Mouse (Mus musculus) liver, embryonic 11.5 days (tissue): ENCODE measurements around the gene Slc35d1. TPM values are rescaled to one million over a fixed set of nuclear protein-coding genes. Genes with fewer than 3 reads are reported as not detected.

Experiments
- ATAC-seq: fragments of 200-750 bp; cut with Nextera tagmentation; replicated peaks from 2 replicates; pipeline ENCODE4 v1.8.0; 2017; ENCODE audit warnings: moderate number of reproducible peaks, mild to moderate bottlenecking, moderate TSS enrichment, moderate library complexity; ENCODE audit not compliant: low FRiP score
- DNase-seq: peaks from one replicate; pipeline ENCODE4 v3.0.0-alpha.2; 2017; ENCODE audit warnings: low spot score
- H3K27ac ChIP-seq: fragments of 300-500 bp; sonication (generic); 2 replicates; pipeline ENCODE4 v1.5.1; 2014; ENCODE audit warnings: mild to moderate bottlenecking, low read depth, low read length, control low read depth
- H3K27me3 ChIP-seq: fragments of 300-500 bp; sonication (generic); replicated peaks from 2 replicates; pipeline ENCODE4 v1.6.1; 2014; ENCODE audit warnings: low read length, mixed read lengths; ENCODE audit not compliant: control insufficient read depth, insufficient read depth
- H3K36me3 ChIP-seq: fragments of 300-500 bp; sonication (generic); 2 replicates; pipeline ENCODE4 v1.6.1; 2014; ENCODE audit warnings: mild to moderate bottlenecking, low read length, moderate library complexity, mixed read lengths; ENCODE audit not compliant: control insufficient read depth, insufficient read depth
- H3K4me1 ChIP-seq: fragments of 300-500 bp; sonication (generic); replicated peaks from 2 replicates; pipeline ENCODE4 v1.6.1; 2014; ENCODE audit warnings: low read length, mixed read lengths; ENCODE audit not compliant: control insufficient read depth, insufficient read depth
- H3K4me2 ChIP-seq: fragments of 300-500 bp; sonication (generic); 2 replicates; pipeline ENCODE4 v1.6.1; 2014; ENCODE audit warnings: mild to moderate bottlenecking, control low read depth, moderate library complexity
- H3K4me3 ChIP-seq: fragments of 300-500 bp; sonication (generic); 2 replicates; pipeline ENCODE4 v1.5.1; 2014; ENCODE audit warnings: low read depth, low read length, control low read depth
- H3K9ac ChIP-seq: fragments of 300-500 bp; sonication (generic); 2 replicates; pipeline ENCODE4 v1.6.1; 2014; ENCODE audit warnings: low read depth, low read length, control low read depth
- H3K9me3 ChIP-seq: fragments of 300-500 bp; sonication (generic); 2 replicates; pipeline ENCODE4 v1.6.1; 2016; ENCODE audit warnings: low read length, inconsistent platforms, mixed read lengths; ENCODE audit not compliant: control insufficient read depth
- WGBS: fragments of 180-500 bp; shearing (Covaris S2); extraction: QIAGEN DNeasy Blood & Tissue Kit; methylation state at CpG from one replicate; pipeline ENCODE4 v1.1.7; 2014; 5-methylcytosine and 5-hydroxymethylcytosine counted together
- polyA plus RNA-seq: library from polyadenylated mRNA; unstranded; fragments of >200 nt; fragmentation: Nextera tagmentation; extraction: Ambion mirVana; gene quantifications from 2 replicates; pipeline ENCODE4 v1.2.1, GENCODE M21; 2014

The Slc35d1 gene
- polyA plus RNA-seq, 1 experiment from 2014 or later = 15.4 TPM

- no peaks in the 10 kb centered on the region for H3K36me3 ChIP-seq
- no peak overlapping the region for H3K27ac ChIP-seq
- no peak for ATAC-seq
- WGBS = 69% methylated on average over 2 of the region's 2 CpGs
- no peak overlapping the region for H3K4me2 ChIP-seq
- H3K9me3 ChIP-seq = no peaks in the 10 kb centered on the region; the same call in 1 of the 2 replicates
- H3K4me3 ChIP-seq = no peak overlapping the region
- H3K4me1 ChIP-seq = no peaks in the 10 kb centered on the region
- H3K9ac ChIP-seq = no peak overlapping the region
- DNase-seq = no peak
- H3K27me3 ChIP-seq = no peaks in the 10 kb centered on the region
Measured at GRCm38 (mm10) chr4:103232156-103232555, 17.2 kb upstream of the Slc35d1 start.

GRCm38 (mm10) chr4:103222854-103223253 lies 7.9 kb upstream of the Slc35d1 start:
- ATAC-seq (peak; percentile 31; the same call in 1 of the 2 replicates), DNase-seq (no peak)
- Histone ChIP-seq H3K27ac (no peak overlapping the region), H3K4me2 (peak overlapping the region; percentile 18; the same call in 1 of the 2 replicates), H3K4me1 (peaks cover 4% of the 10 kb centered on the region), H3K4me3 (no peak overlapping the region), H3K27me3 (no peaks in the 10 kb centered on the region), H3K9ac (no peak overlapping the region), H3K36me3 (no peaks in the 10 kb centered on the region), H3K9me3 (no peaks in the 10 kb centered on the region)
- WGBS = 30% methylated on average over 9 of the region's 9 CpGs

- peaks cover 4% of the 10 kb centered on the region for H3K4me1 ChIP-seq
- H3K9ac ChIP-seq = no peak overlapping the region
- DNase-seq = no peak
- no peaks in the 10 kb centered on the region for H3K9me3 ChIP-seq
- no peaks in the 10 kb centered on the region for H3K27me3 ChIP-seq
- H3K27ac ChIP-seq = no peak overlapping the region
- no peak for ATAC-seq
- 60% methylated on average over 6 of the region's 6 CpGs for WGBS
- H3K4me2 ChIP-seq = no peak overlapping the region
- no peak overlapping the region for H3K4me3 ChIP-seq
- no peaks in the 10 kb centered on the region for H3K36me3 ChIP-seq
Measured at GRCm38 (mm10) chr4:103221789-103222188, 6.8 kb upstream of the Slc35d1 start.

GRCm38 (mm10) chr4:103219011-103219410 lies 4.0 kb upstream of the Slc35d1 start:
- 71% methylated on average over 5 of the region's 5 CpGs for WGBS
- H3K4me3 ChIP-seq = no peak overlapping the region
- no peaks in the 10 kb centered on the region for H3K9me3 ChIP-seq
- no peaks in the 10 kb centered on the region for H3K27me3 ChIP-seq
- peaks cover 4% of the 10 kb centered on the region for H3K4me1 ChIP-seq
- no peak for ATAC-seq
- H3K36me3 ChIP-seq = no peaks in the 10 kb centered on the region
- H3K9ac ChIP-seq = no peak overlapping the region
- H3K27ac ChIP-seq = no peak overlapping the region
- no peak overlapping the region for H3K4me2 ChIP-seq
- DNase-seq = no peak

GRCm38 (mm10) chr4:103216046-103216445 lies 1.1 kb upstream of the Slc35d1 start:
- Histone ChIP-seq H3K36me3 (no peaks in the 10 kb centered on the region; the same call in 1 of the 2 replicates), H3K4me2 (peak overlapping the region; percentile 85; the same call in 1 of the 2 replicates), H3K27me3 (no peaks in the 10 kb centered on the region), H3K4me1 (0 out of 2 replicates have a peak, but pooled peaks cover 4% of the 10 kb centered on the region), H3K9me3 (no peaks in the 10 kb centered on the region), H3K4me3 (no peak overlapping the region), H3K27ac (peak overlapping the region; percentile 96; the same call in 1 of the 2 replicates), H3K9ac (no peak overlapping the region)
- 72% methylated on average over 6 of the region's 6 CpGs for WGBS
- DNase-seq (no peak), ATAC-seq (no peak)

- Histone ChIP-seq H3K4me2 (peak overlapping the region; percentile 85), H3K9ac (peak overlapping the region; percentile 99), H3K27ac (peak overlapping the region; percentile 96), H3K36me3 (no peaks in the 10 kb centered on the region; the same call in 1 of the 2 replicates), H3K4me3 (peak overlapping the region; percentile 92), H3K27me3 (no peaks in the 10 kb centered on the region), H3K4me1 (0 out of 2 replicates have a peak, but pooled peaks cover 4% of the 10 kb centered on the region), H3K9me3 (no peaks in the 10 kb centered on the region)
- ATAC-seq (peak; percentile 64), DNase-seq (peak; percentile 79)
- under 1% methylated on average over 48 of the region's 48 CpGs for WGBS
Measured at GRCm38 (mm10) chr4:103214498-103214924, 453 bp downstream of the Slc35d1 start.

GRCm38 (mm10) chr4:103213859-103214497 lies 986 bp downstream of the Slc35d1 start:
- Histone ChIP-seq H3K36me3 (no peaks in the 10 kb centered on the region; the same call in 1 of the 2 replicates), H3K4me1 (0 out of 2 replicates have a peak, but pooled peaks cover 4% of the 10 kb centered on the region), H3K27me3 (no peaks in the 10 kb centered on the region), H3K9ac (peak overlapping the region; percentile 99), H3K4me2 (peak overlapping the region; percentile 85), H3K9me3 (no peaks in the 10 kb centered on the region), H3K4me3 (peak overlapping the region; percentile 92), H3K27ac (peak overlapping the region; percentile 96)
- WGBS = 4% methylated on average over 30 of the region's 30 CpGs
- DNase-seq (peak; percentile 36), ATAC-seq (no peak)

- Histone ChIP-seq H3K36me3 (peaks cover 4% of the 10 kb centered on the region), H3K9ac (no peak overlapping the region), H3K27ac (no peak overlapping the region), H3K4me2 (no peak overlapping the region), H3K4me1 (0 out of 2 replicates have a peak, but pooled peaks cover 3% of the 10 kb centered on the region), H3K9me3 (no peaks in the 10 kb centered on the region), H3K27me3 (no peaks in the 10 kb centered on the region), H3K4me3 (no peak overlapping the region)
- ATAC-seq (no peak), DNase-seq (no peak)
- WGBS = 82% methylated on average over 1 of the region's 1 CpGs
Measured at GRCm38 (mm10) chr4:103208553-103208952, 6.4 kb downstream of the Slc35d1 start.

GRCm38 (mm10) chr4:103203646-103204045 lies 11.3 kb downstream of the Slc35d1 start:
- ATAC-seq = no peak
- no peak overlapping the region for H3K27ac ChIP-seq

More at GRCm38 (mm10) chr4:103203646-103204045, 11.3 kb downstream of the Slc35d1 start:
- H3K4me3 ChIP-seq = no peak overlapping the region
- H3K4me2 ChIP-seq = no peak overlapping the region
- 90% methylated on average over 2 of the region's 2 CpGs for WGBS
- DNase-seq = no peak
- H3K36me3 ChIP-seq = peaks cover 6% of the 10 kb centered on the region
- no peaks in the 10 kb centered on the region for H3K9me3 ChIP-seq
- no peaks in the 10 kb centered on the region for H3K27me3 ChIP-seq
- H3K9ac ChIP-seq = no peak overlapping the region
- H3K4me1 ChIP-seq = no peaks in the 10 kb centered on the region
